Mouse (Mus musculus) midbrain, embryonic 12.5 days (tissue): Measurements from ENCODE around the gene Nppc. TPM values are rescaled to one million over a fixed set of nuclear protein-coding genes. Genes with fewer than 3 reads are reported as not detected.

Source experiments
- ATAC-seq: fragments of 200-750 bp; cut with Nextera tagmentation; 2 replicates; pipeline ENCODE4 v1.8.0; 2017; ENCODE audit warnings: low read depth, moderate TSS enrichment, moderate library complexity; ENCODE audit not compliant: low FRiP score
- H3K27ac ChIP-seq: fragments of 300-500 bp; sonication (generic); replicated peaks from 2 replicates; pipeline ENCODE4 v1.5.1; 2016; ENCODE audit warnings: mild to moderate bottlenecking
- H3K27me3 ChIP-seq: fragments of 300-500 bp; sonication (generic); 2 replicates; pipeline ENCODE4 v1.6.1; 2016; ENCODE audit warnings: mild to moderate bottlenecking
- H3K36me3 ChIP-seq: fragments of 300-500 bp; sonication (generic); 2 replicates; pipeline ENCODE4 v1.6.1; 2016
- H3K4me1 ChIP-seq: fragments of 300-500 bp; sonication (generic); 2 replicates; pipeline ENCODE4 v1.6.1; 2016
- H3K4me2 ChIP-seq: fragments of 300-500 bp; sonication (generic); replicated peaks from 2 replicates; pipeline ENCODE4 v1.6.1; 2016; ENCODE audit warnings: mild to moderate bottlenecking, moderate library complexity
- H3K4me3 ChIP-seq: fragments of 300-500 bp; sonication (generic); 2 replicates; pipeline ENCODE4 v1.5.1; 2016; ENCODE audit warnings: mild to moderate bottlenecking
- H3K9ac ChIP-seq: fragments of 300-500 bp; sonication (generic); replicated peaks from 2 replicates; pipeline ENCODE4 v1.6.1; 2016; ENCODE audit warnings: mild to moderate bottlenecking, moderate library complexity
- H3K9me3 ChIP-seq: fragments of 300-500 bp; sonication (generic); 2 replicates; pipeline ENCODE4 v1.6.1; 2016; ENCODE audit warnings: mild to moderate bottlenecking
- WGBS: fragments of 180-500 bp; shearing (Covaris S2); methylation state at CpG from one replicate; pipeline ENCODE4 v1.1.7; 2016; 5-methylcytosine and 5-hydroxymethylcytosine counted together
- polyA plus RNA-seq: library from polyadenylated mRNA; unstranded; fragments of >200 nt; fragmentation: Nextera tagmentation; extraction: Ambion mirVana; gene quantifications from 2 replicates; pipeline ENCODE4 v1.2.1, GENCODE M21; 2016

Gene Nppc
- polyA plus RNA-seq = 1.2 and 1.3 TPM in 2 replicates

DNA sequence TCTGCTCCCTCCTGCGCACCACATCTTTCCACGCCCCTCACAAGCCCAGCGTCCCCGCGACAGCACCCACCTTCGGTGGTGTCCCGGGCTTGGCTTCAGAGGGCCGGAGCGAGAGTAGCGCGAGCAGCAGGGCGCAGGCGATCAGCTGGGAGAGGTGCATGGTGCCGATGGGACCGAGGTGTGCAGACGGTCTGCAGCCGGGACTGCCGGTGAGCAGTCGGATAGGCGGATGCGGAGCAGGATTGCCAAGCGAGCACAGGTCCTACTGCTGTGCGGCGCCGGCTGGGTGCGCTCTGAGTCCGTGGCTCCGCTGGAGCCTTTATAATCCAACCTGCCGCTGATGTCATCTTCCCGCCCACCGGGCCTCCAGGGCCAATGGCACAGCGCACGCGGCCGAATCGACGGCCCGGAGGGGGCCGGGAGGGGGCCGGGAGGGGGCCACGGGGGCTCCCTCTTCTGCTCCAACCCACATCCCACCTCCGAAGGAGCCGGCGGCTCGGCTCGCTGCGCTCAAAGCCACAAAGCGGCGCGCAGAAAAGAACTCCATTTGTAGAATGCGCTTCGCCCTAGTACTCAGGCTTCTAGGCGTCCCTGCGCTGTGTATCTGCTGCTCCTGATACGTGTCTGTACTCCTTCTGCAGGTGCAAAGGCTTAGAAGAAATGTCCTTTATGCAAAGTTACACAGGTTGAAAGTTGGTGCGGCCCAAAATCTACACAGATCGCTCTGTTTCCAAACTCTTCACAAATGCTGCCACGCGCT, at the start of gene Nppc:
TSS of gene Nppc (minus strand) at position 293 of the 760 bp plus-strand sequence.
- Histone ChIP-seq H3K36me3 (no peaks in the 10 kb centered on the region), H3K4me3 (peak within 1 kb of the TSS; percentile 58), H3K27me3 (peaks cover 65% of the 10 kb centered on the region), H3K27ac (no peak within 1 kb of the TSS), H3K4me2 (peak within 1 kb of the TSS; percentile 92), H3K4me1 (peaks cover 11% of the 10 kb centered on the region), H3K9ac (peak within 1 kb of the TSS; percentile 67), H3K9me3 (no peaks in the 10 kb centered on the region)
- ATAC-seq = peak; percentile 86
- WGBS = 4% methylated on average over 49 of the region's 59 CpGs

DNA sequence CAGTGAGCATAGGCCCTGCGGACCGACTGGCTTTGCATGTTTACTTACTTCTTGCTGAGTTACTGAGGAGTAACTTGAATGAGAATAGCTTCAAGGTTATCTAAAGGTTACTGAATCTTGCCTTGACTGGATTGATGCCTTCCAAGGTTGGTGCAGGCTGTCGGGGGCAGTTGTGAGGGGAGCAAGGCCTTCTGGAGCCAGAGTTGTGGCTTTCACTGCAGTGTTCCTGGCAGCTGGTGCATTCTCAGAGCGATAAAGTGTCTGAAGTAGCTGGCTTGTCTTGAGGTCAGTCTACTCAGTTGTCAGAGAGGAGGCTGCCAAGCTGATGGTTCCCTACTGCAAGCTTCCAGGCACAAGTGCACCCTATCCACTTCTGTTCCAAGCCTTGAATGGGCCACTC, 49.0 kb upstream of the Nppc start:
- Histone ChIP-seq H3K4me1 (no peaks in the 10 kb centered on the region), H3K36me3 (no peaks in the 10 kb centered on the region), H3K27me3 (no peaks in the 10 kb centered on the region), H3K27ac (no peak overlapping the region), H3K4me3 (no peak overlapping the region), H3K9me3 (no peaks in the 10 kb centered on the region), H3K9ac (no peak overlapping the region), H3K4me2 (no peak overlapping the region)
- ATAC-seq = no peak
- WGBS = 91% methylated on average over 4 of the region's 4 CpGs

DNA sequence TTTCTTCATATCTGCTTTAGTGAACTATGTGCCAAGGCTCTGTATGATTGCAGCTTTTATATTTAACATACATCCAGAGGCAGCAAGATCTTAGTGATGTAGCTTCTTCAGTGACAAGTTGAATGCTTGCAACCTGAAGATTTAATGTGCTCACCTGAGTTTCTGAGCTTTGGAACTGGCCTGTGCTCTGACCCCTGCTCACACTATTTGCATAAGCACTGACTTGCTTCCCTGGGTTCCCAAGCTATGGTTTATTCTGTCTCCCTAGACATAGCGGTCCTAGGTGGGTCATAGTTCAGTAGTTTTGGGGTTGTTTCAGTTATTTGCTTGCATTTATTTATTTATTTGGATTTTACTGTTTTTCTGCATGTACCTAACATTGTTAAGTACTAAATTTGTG, 47.8 kb upstream of the Nppc start:
- no peaks in the 10 kb centered on the region for H3K36me3 ChIP-seq
- ATAC-seq = no peak
- no peak overlapping the region for H3K4me3 ChIP-seq
- no peak overlapping the region for H3K9ac ChIP-seq
- WGBS = 93% methylated on average over 1 of the region's 1 CpGs
- H3K9me3 ChIP-seq = no peaks in the 10 kb centered on the region
- H3K4me2 ChIP-seq = no peak overlapping the region
- no peaks in the 10 kb centered on the region for H3K4me1 ChIP-seq
- no peaks in the 10 kb centered on the region for H3K27me3 ChIP-seq
- H3K27ac ChIP-seq = no peak overlapping the region

DNA sequence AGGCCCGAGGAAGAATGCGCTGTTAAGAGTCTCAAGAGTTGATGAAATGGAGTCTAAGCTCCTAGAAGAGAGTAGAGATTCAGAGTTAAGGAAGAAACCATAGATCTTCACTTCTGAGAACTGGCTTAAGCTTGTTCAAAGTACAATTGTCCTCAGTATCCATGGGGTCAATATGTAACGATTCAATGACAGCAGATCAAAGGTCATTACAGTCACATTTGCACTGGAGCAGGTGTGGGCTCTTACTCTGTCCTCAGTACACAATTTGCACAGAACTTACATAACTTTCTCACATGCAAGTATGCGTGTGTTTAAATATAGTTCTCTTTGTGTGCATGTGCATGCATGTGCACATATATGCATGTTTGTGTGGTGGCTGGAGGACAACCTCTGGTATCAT, 42.7 kb upstream of the Nppc start:
- Histone ChIP-seq H3K4me3 (no peak overlapping the region), H3K9me3 (no peaks in the 10 kb centered on the region), H3K4me1 (no peaks in the 10 kb centered on the region), H3K36me3 (no peaks in the 10 kb centered on the region), H3K27me3 (no peaks in the 10 kb centered on the region), H3K9ac (no peak overlapping the region), H3K4me2 (no peak overlapping the region), H3K27ac (no peak overlapping the region)
- ATAC-seq = no peak
- 92% methylated on average over 4 of the region's 4 CpGs for WGBS

DNA sequence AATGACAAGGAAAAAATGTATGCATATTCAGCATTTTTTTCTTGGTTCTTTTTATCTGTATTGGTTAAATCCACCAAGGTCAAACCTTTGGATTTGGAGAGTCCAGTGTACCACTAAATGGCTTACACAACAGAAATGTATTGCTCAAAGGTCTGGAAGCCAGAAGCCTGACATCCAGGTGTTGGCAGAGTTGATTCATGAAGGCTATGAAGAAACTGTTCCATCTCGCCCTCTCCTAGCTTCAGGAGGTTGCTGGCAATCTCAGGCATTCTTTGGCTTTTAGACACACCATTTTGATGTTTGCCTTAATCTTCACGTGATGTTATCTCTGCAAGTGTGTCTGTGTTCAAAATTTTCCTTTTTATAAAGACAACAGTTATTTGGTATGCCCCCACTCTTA, 41.7 kb upstream of the Nppc start:
- no peak overlapping the region for H3K27ac ChIP-seq
- H3K4me2 ChIP-seq = no peak overlapping the region
- 92% methylated on average over 2 of the region's 2 CpGs for WGBS
- H3K36me3 ChIP-seq = no peaks in the 10 kb centered on the region
- H3K9ac ChIP-seq = no peak overlapping the region
- ATAC-seq = no peak
- no peak overlapping the region for H3K4me3 ChIP-seq
- no peaks in the 10 kb centered on the region for H3K4me1 ChIP-seq
- no peaks in the 10 kb centered on the region for H3K9me3 ChIP-seq
- no peaks in the 10 kb centered on the region for H3K27me3 ChIP-seq

DNA sequence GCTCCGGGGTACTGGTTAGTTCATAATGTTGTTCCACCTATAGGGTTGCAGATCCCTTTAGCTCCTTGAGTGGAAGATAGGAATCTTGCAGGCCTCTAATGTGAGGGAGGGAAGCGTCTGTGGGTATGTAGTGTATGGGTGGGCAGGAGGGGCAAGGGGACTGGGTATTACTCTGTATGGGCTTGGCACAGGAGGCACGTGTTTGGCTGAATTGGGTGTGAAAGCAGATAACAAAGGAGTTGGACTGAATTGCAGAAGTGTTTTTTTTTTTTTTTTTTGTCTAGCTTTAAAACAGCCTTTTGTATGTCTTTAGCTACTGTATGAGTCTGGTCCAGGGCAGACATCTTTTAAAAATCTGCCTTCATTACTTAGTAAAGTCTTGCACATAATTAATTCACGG, 39.2 kb upstream of the Nppc start:
- H3K9ac ChIP-seq = no peak overlapping the region
- no peaks in the 10 kb centered on the region for H3K27me3 ChIP-seq
- WGBS = 81% methylated on average over 4 of the region's 4 CpGs
- no peak overlapping the region for H3K4me2 ChIP-seq
- no peaks in the 10 kb centered on the region for H3K9me3 ChIP-seq
- H3K4me3 ChIP-seq = no peak overlapping the region
- no peak for ATAC-seq
- peaks cover 10% of the 10 kb centered on the region for H3K4me1 ChIP-seq
- no peaks in the 10 kb centered on the region for H3K36me3 ChIP-seq
- H3K27ac ChIP-seq = no peak overlapping the region

DNA sequence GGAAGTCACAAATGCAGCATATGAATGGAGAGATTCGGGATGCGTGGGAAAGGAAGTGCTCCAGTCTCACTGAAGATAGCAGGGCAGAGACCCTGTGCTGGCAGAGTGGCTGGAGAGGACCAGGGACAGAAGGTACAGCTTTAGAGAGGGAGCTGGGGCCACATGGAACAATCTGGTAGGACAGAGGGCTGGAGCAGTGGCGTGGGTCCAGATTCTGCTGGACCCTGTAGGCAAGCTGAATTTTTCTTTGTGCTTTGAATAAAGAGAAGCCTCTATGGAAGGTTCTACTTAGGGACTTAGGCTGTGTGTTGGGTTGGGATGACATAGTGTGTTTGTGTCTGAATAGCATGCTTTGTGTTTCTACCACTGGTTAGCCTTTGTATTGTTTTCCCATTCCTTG, 35.1 kb upstream of the Nppc start:
- no peak for ATAC-seq
- Histone ChIP-seq H3K9ac (no peak overlapping the region), H3K4me1 (peaks cover 22% of the 10 kb centered on the region), H3K27ac (no peak overlapping the region), H3K4me2 (0 out of 2 replicates have a peak overlapping the region, but pooled peaks have one; percentile 85), H3K27me3 (no peaks in the 10 kb centered on the region), H3K4me3 (no peak overlapping the region), H3K36me3 (no peaks in the 10 kb centered on the region), H3K9me3 (no peaks in the 10 kb centered on the region)
- 83% methylated on average over 3 of the region's 3 CpGs for WGBS

DNA sequence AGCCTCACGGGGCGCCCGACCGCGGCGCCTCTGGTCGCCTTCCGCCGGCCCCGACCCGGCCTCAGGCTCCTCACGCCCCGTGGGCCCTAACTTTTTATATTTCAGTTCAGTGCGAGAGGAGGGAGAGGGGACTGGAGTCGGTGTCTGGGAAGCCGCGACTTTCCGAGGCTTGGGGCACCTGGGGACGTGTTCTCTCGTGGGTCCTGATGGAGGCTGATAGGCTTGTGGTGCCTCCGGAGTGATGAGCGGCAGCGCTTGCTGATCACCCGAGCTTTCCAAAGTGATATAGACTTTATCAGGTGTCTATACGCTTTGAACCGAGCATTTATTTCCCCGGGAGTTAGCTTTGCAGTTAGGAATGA, 33.6 kb upstream of the Nppc start:
- Histone ChIP-seq H3K4me3 (peak overlapping the region; percentile 76), H3K36me3 (no peaks in the 10 kb centered on the region), H3K9me3 (no peaks in the 10 kb centered on the region), H3K4me1 (peaks cover 22% of the 10 kb centered on the region), H3K4me2 (peak overlapping the region; percentile 85), H3K27ac (peak overlapping the region; percentile 88), H3K27me3 (no peaks in the 10 kb centered on the region), H3K9ac (peak overlapping the region; percentile 79)
- WGBS = under 1% methylated on average over 27 of the region's 27 CpGs
- no peak for ATAC-seq

DNA sequence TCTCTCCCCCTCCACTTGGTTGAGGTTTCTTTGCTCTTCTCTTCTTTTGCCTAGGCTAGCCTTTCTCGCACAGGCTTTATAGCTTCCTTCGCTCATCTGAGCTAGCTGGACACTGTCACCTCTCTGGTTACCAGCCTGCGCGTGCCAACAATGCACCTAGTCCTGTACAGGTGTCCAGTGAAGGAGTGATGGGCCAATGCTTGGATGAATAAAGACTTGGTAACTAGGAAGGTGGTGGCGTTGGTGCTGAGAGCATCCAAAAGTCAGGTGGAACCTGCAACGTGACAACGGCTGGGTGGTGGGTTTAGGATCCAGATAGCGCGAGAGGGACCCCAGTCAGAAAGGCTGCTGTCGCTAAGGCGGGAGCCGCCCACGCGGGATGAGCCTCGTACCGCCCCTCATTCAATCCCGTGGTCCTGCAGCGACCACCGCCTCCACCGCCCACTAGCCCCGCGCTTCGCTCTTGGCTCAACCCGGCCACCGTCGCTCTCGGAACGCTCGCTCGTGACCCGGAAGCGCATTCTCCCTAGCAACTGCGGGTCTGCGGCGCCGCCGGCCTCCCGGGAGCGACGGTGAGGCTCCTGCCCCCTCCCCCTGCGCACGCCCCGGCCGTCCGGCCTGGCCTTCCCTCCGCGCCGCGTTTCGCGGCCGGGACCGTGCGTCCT, 33.1 kb upstream of the Nppc start, which contains the start of gene Dis3l2:
TSS of gene Dis3l2 (plus strand) at position 509 of the 665 bp plus-strand sequence.
- peak within 1 kb of the TSS; percentile 88 for H3K27ac ChIP-seq
- peaks cover 22% of the 10 kb centered on the region for H3K4me1 ChIP-seq
- no peaks in the 10 kb centered on the region for H3K9me3 ChIP-seq
- H3K9ac ChIP-seq = peak within 1 kb of the TSS; percentile 79
- peak within 1 kb of the TSS; percentile 85 for H3K4me2 ChIP-seq
- peak within 1 kb of the TSS; percentile 76 for H3K4me3 ChIP-seq
- WGBS = 3% methylated on average over 53 of the region's 54 CpGs
- no peaks in the 10 kb centered on the region for H3K36me3 ChIP-seq
- peak; percentile 95 for ATAC-seq
- no peaks in the 10 kb centered on the region for H3K27me3 ChIP-seq

DNA sequence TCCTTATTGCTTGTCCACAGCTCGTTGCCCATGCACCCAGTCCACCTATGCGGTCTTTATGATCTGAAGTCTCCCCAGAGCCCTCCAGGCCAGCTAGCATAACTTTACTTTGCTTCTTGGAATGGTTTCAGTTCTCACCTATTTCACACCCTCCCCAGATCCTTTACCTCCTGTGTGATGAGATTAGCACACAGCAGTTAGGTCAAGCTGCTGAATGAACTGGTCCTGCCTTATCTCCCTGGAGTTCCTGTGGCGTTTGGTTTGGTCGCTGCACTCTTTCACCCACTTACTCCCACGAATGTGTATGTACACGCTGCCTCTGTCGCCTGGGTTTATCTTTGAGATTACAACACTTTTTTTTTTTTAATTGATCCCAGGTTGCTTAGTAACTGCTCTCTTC, 30.0 kb upstream of the Nppc start:
- no peak overlapping the region for H3K4me3 ChIP-seq
- WGBS = 80% methylated on average over 7 of the region's 7 CpGs
- H3K27ac ChIP-seq = no peak overlapping the region
- no peaks in the 10 kb centered on the region for H3K9me3 ChIP-seq
- no peak for ATAC-seq
- H3K36me3 ChIP-seq = no peaks in the 10 kb centered on the region
- no peaks in the 10 kb centered on the region for H3K27me3 ChIP-seq
- H3K9ac ChIP-seq = no peak overlapping the region
- peaks cover 20% of the 10 kb centered on the region for H3K4me1 ChIP-seq
- no peak overlapping the region for H3K4me2 ChIP-seq

DNA sequence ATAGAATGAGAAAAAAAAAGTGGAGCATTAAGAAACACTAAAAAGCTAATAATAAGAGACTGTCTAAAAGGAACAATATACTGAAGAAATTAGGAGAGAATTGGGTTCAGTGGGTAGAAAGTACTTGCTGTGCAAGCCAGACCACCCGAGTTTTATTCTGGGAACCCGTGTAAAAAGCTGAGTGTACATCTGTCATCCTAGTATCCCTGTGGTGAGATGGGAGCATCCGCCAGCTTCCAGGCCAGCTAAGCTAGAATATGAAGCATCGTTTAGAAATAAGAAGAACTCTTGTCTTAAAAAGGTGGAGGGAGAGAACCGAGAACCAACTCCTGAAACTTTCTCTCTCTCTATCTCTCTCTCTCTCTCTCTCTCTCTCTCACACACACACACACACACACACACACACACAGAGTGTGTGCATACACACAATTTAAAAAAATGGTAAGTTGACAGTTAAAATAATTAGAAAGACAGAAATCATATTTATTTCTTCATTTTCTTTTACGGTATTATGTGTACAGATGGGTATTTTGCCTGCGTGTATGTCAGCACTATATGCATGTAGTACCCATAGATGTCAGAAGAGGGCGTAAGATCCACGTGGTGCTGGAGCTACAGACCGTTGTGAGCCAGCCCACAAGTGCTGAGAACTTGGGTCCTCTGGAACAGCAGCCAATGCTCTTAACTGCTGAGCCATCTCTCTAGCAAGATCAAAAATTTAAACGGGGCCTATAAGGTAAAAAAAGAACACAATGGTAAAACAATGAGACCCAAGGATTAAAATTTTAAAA, 29.2 kb upstream of the Nppc start:
- H3K9ac ChIP-seq = no peak overlapping the region
- H3K27me3 ChIP-seq = no peaks in the 10 kb centered on the region
- H3K27ac ChIP-seq = no peak overlapping the region
- no peaks in the 10 kb centered on the region for H3K36me3 ChIP-seq
- H3K4me1 ChIP-seq = peaks cover 12% of the 10 kb centered on the region; the same call in 1 of the 2 replicates
- 67% methylated on average over 11 of the region's 11 CpGs for WGBS
- no peak overlapping the region for H3K4me2 ChIP-seq
- no peaks in the 10 kb centered on the region for H3K9me3 ChIP-seq
- H3K4me3 ChIP-seq = no peak overlapping the region
- no peak for ATAC-seq

DNA sequence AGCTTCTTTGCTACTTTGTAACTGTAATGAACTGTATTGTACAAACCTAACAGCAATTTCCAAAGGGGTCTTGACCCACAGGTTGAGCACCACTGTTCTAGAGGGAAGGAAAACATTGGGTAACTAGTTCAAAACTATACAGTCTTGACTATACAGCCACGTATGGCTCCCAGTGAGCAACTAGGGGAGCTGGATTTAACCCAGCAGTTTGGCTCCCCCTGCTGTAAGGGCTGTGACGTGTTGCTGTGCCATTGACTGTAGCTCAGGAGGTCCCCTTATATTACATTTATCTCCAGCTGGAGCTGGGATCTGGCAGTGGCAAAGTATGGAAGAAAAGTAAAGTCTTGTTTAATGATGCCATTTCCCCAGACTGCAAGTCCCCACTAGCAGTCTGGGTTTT, 28.4 kb upstream of the Nppc start:
- H3K4me1 ChIP-seq = peaks cover 6% of the 10 kb centered on the region; the same call in 1 of the 2 replicates
- H3K9ac ChIP-seq = no peak overlapping the region
- H3K4me2 ChIP-seq = no peak overlapping the region
- no peak overlapping the region for H3K27ac ChIP-seq
- H3K4me3 ChIP-seq = no peak overlapping the region
- 26% methylated on average over 2 of the region's 2 CpGs for WGBS
- ATAC-seq = no peak
- H3K27me3 ChIP-seq = no peaks in the 10 kb centered on the region
- no peaks in the 10 kb centered on the region for H3K36me3 ChIP-seq
- no peaks in the 10 kb centered on the region for H3K9me3 ChIP-seq
